Mouse (Mus musculus) right cerebral cortex, postnatal 36 days (tissue): Measurements from ENCODE around the gene Fbn1.
A peak's percentile ranks its signal among the peaks of the same experiment; 100 is the strongest.

Source experiments
- DNase-seq, 2 experiments: peaks; one replicate each; pipeline ENCODE4 v3.0.0; 2022; ENCODE audit warnings: low spot score in 2 of 2, mixed read lengths in 1 of 2

The Fbn1 gene

DNA sequence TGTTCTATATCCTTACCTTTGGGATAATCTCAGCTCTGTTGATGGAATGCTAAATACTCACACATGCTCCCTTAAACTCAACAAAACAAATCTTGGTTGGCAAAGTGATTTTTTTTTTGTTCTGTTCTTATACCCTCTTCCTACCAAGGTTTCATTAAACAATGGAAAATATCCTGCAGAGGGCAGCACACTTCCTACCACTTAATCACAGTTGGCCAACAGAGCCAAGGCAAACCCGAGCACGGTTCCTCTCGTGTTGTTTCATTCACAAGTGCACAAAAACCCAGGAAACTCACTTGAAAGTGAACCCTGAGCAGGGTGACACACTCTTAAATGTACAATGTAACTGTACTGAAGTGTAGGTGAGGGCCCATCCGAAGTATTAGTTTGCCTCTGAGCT, 173.6 kb downstream of the Fbn1 start:
- no peak for DNase-seq

DNA sequence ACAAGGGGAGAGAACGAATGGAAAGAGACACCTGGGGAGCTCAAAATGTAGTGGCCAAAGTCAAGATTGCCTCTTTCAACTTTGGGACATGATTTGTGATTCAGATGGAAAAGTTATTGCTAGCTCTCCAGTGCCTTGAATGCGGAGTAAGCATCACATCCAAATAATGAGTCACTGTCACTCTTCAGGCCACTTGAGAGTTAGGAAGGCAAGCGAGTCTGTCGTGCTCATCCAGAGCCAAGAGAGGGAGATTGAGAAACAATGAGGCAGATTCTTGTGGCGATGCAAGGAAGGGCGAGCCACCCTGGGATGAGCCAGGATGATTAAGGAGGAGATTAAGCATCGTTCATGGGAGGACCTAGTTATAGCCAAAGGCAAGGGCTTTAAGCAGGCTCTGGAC, 176.2 kb downstream of the Fbn1 start:
- DNase-seq, result no peak

DNA sequence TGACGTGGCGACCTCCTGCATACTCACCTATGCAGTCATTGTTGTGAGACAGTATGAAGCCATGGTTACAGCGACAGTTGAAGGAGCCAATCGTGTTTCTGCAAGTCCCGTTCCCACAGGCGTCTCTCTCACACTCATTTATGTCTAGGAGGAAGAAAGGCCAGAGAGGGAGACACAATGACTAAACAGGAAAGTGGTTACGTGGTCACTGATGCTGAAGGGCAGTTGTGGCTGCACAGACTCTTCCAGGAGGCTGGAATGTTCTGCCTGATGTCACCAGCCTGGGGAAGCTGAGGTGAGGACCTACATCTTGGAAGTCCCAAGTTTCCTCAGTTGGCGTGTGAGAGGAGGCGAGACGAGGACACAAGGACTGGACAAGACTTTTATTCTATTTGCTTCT, 177.3 kb downstream of the Fbn1 start:
- no peak for DNase-seq

DNA sequence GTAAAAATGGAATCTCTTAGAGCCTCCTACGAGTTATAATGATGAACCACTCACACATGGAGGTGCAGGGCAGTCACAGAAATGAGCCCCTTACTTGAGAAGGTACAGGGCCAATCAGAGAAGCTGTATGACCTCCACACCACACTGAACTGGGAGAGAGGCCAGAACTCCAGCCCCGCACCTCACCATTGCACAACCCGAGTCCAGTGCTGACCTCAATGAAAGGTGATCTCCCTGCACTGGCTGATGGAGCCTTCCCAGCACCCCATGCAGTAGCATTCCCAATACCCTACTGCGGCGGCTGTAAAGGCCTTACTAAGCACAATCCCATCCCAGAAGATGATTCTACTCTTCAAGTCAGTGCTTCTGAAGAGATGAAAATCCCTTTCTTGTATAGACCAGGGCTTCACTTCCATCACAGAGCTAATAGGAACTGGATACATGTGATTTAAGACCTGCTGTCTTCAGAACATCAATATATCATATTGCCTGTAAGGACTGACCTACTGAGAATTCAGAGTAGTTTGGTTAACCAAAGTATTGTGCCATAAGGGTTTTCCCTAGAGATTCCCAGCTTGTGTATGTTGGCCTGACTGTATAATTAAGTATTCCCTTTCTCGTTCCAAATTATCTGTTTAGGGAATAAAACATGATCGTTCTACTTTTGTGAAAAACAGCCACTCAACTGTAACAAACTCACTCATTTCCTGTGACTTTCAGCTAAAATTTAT, 182.5 kb downstream of the Fbn1 start:
- DNase-seq, result no peak

DNA sequence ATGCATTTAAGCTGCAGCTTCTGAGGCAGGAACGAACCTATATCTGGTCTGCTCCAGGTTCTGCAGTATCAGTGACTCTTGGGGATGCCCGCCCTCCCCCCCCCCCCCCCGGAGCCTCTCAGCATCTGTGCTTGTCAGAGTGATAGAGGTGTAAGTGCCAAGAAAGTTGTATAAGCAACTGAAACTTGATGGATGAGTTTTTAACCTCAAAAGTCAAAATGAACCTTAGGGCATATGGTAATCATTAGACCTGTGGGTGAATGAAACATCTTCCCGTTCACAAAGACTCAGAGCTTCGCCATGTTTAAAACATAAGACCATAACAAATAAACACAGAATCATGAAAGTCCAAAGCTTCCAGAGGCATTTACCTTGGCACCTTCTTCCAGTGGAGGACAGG, 183.3 kb downstream of the Fbn1 start:
- DNase-seq, result no peak

DNA sequence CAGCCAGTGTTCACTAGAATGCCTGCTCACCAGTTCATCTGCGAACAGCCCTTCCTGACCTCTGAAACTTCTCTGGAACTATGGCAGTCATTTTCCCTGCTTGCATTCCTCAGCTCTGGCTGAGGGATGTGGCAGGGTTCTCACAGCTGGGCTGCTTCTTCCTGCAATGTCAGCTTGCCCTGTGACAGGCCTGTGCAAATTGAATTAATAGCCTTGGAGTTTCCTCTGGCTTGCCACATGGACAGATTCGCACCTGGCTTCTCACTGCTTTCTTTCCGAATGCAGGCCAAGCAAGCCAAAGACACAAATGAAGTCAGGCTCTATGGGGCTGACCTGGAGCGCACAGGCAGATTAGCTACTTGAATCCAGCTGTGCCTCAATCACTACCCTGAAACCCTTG, 184.4 kb downstream of the Fbn1 start:
- DNase-seq, result no peak

DNA sequence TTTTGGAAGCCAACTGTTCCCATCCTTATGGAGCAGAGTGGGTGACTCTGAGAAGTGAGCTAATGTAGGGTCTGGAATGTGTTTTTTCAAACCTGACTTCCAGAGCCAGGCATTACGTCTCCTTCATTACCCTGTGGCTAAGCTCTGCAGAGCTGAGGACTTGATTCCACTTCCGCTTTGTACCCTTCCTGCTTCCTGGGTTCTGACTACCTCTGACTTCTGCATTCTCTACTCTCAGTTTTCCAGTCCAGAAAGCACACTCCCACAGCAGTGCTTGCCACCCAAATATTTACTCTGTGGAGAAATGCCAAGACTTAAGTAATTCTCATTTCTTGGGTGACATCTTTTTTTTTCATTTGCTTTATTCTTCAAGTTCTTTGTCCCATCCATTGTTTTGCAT, 185.2 kb downstream of the Fbn1 start:
- DNase-seq, result no peak

DNA sequence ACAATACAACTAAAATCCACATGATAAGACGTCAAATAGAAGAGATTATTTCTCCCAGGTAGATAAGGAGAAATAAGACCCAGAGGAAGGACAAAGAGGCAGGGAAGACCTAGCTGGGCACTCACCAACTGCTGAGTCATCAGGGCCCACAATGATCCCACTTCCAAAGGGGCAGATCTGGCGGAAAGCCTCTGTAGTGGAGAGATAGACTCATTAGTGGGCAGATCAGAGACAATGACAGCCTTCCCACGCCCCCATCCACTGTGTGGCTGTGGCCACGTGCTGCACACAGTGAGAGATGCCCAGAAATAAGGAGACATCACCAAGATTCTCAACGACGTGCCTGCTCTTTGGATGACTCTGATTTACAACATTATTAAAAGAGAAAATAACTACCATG, 186.7 kb downstream of the Fbn1 start:
- DNase-seq, result no peak

DNA sequence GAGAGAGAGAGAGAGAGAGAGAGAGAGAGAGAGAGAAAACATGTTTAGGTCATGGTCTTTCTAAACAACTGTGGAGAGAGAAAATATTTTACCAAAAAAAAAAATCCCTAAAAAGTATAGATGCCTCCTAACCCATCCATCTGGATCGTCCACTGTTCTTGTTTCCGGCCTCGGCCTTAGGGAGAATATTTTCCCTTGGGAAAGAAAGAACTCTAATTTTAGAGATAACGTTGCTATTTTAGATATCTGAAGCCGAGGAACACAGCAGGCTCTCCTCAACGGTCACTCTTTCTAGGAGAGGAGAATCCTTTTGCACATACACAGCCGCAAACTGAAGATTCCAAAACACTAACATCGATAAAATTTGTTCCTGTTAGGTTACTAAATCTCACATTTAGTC, 188.1 kb downstream of the Fbn1 start:
- DNase-seq, result no peak

DNA sequence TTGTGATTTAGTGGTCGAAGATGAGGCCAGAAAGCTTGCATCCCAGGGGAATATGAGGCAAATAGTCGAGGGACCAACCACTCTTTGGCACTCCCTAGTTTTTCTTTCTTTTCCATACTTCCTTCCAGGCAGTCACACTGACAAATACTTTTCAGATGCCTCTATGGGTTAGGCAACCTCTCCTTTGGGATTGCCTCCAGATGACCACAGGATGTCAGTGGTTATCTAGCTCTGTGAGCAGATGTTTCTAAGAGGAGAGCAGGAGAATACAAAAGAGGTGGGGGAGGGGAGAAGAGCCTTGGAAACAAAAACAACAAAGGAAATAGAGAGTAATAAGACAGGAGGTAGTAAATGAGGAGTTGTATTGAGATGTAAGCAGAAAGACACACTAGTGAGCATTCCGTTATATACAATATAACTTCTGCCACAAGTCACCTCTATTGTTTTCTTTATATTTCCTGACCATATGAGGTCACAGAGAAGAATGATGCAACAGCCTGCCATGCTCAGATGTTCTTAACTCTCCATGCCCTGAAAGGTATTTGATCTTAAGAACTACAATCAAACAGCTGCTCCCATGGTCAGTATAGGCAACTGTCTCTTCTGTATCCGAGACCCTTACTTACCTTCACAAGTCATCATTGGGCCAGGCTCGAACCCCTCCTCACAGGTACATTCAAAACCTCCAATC, 189.3 kb downstream of the Fbn1 start:
- no peak for DNase-seq

DNA sequence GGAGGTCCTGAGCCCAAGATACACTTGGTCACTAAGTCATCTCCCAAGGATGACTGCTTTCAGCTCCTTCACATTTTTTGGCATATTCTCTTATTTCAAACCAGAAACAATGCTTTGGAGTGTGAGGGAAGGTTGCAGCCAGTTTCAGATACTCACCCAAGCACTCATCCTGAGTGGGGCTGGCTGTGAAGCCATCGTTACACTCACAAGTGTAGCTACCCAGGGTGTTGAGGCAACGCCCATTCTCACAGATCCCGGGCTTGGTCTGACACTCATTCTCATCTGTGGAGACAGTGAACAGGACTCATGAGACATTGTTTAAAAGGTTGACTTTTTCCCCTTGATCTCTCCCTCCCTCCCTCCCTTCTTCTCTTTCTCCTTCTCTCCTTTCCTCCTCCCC, 192.6 kb downstream of the Fbn1 start:
- DNase-seq, result no peak

DNA sequence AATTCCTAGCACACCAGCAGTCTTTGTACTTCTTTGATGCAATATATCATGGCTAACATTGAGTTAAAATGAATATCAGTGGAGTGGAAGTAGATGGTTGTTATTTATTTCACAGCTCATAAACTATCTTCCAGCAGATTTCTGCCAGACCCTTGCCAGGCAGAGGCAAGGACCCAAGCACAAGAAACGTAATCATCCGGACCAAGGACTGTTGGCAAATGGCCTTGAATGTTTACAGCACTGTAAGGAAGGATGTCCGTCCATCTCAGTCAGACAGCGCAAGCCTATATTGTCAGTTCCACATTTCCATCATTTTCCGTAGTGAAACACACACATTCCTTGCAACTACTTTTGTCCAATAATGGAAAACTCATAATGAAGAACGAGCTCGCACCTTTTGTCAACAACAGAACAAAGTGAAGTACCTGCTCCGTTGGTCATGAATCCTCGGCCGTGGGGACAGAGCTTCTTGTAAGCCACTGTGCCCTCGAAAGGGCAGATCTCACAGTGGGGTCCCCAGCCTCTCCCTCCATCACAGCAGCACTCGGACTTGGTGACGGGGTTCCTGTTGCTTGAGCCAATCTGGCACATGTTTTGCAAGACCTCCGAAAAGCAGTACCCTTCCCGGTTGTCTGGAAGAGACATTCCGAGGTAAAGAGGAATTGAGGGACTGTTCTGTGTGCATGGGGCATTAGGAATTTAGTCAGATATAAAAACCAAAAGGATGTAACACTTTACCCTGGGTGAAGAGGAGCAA, 193.4 kb downstream of the Fbn1 start:
- no peak for DNase-seq

DNA sequence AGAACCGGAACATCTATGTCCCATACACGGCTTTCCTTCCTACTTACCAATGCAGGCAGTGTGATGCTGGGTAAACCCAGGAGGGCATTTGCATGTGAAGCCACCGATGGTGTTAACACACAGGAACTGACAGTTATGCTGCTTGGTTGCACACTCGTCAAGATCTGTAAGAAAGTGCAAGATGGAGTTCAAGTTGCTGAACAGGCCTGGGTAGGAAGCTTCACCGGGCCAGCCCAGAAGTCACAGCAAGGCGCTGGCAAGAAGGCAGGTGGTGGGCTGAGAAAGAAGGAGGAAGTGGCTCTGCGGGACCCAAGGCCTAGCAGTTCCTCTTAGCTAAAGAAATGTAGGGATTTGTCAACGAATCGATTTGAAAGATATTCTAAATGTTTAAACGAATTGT, 198.1 kb downstream of the Fbn1 start:
- no peak for DNase-seq

DNA sequence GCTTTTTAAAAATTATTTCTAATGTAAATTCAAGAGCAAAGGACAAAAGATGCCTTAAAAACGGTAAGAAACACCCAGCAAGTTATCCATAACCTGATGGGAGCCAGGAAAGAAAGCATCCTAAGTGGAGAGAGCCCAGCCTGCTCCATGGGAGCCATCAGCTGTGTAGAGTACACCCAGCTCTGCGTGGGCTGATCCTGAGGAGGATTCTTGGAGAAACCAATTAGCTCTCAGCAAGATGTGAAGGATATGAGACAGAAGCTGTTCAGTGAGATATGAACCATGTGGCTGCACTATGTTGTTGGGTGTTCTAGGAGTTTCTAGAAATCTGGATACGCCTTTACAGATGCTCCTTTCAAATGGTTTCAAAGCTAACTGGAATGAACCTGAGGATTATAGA, 202.1 kb downstream of the Fbn1 start:
- DNase-seq, result peak; percentile 24 to 42

DNA sequence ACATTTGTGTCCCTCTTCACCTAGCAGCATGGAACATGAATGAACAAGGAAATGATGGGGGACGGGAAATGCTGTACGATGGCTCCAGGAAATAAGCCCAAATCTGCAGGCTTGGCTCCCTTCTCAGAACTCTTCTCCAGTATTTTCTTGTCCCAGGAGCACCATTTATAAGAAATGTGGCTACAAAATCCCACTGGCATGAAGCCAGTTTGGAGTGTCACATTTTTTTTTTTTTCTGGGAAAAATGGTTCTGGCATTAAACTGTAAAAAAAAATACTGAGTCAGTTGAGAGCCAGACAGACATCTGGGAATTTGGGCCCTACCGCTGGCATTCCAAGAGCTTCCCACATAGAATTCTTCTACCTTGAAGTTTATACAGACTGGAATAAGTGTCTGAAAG, 203.0 kb downstream of the Fbn1 start:
- DNase-seq, result no peak

DNA sequence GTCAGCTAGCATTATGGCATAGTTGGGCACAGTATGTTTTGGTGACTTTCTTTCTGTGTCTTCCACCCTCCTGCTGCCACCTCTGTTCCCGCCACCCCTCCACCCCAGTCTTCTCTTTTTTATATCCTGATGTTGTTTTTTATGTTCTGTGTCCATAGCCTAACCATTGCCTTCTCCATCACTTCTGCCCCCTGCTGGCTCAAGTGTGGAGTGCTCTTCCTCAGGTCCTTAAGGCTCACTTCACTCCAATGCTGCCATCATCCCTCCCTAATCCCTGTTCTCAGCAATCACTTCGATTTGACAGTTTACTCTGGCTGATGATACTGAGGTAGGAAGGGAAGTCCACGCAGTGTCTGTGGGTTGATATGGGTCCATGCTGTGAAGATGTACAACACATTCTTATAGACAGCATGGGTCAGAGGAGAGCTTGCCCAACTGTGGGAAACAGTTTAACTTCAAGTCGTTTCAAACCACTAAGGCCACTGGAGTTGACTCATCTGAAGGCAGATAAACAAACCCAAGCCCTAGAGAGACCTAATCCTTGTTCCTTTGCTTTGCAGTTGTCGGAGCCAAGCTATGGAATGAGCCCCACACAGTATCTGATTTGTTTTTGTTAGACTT, 203.9 kb downstream of the Fbn1 start:
- DNase-seq, result no peak

DNA sequence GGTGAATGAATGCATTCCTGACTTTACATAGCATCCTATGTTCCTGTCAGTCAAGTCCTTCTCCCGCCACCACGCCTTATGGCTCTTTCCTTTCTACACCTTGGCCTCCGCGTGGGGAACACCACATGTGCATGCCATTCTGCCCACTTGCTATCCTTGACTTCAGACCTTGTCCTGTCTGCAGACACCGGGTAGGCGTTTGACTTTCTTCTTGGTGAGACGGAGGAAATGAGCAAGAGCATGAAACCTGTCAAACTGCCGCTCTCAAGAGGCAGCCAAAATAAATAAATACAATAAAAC, 205.2 kb downstream of the Fbn1 start:
- peak; percentile 34 to 69 for DNase-seq

DNA sequence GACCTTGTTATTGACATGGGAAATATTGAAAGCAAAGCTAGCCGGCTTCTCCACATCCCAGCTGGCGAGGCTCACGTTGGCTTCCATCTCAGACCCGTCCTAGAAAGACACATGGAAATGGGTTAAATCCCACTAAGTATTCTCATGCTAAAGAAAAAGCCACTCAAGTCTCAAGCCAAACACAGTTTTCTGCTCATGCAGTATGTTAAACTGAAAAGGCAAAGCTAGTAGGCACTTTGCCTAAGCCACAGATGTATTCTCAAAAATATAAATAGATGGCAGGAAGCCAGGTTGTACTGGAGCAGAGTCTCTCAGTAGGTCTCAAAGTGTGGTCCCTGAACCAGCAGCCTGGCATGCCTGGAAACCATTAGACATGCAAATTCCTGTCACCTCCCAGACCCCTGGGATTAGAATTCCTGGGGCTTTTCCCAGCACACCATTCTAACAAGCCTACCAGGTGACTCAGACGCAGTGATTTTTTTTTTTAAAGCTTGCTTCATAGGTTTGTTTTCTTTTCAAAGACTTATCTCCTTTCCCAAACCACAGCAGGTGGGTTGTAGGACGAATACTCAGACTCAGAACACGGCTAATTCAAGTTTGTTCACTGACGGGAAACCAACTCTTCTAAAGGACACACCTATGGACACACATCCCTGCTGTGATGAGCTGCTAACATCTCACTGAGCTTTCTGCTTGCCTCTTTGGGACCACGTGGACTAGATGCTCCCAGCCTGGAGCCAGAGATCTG, 205.7 kb downstream of the Fbn1 start:
- DNase-seq, result no peak

DNA sequence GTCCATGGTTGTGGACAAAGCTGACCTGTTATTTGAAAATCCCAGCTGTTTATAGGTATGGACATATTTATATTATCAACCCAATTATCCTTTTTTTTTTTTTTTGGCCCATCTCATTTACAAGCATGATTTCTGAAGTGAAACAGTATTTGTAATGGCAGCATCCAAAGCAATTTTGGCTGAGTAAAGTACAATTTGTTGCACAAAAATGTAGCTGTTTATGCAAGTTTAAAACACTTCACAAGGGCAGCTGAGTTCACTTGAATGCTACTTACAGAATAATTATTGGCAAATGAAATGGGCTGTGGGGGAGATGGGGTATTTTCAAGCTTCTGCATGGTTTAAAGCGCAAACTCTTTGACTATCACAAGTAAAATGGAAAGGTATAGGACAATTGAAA, 209.0 kb downstream of the Fbn1 start:
- no peak for DNase-seq

DNA sequence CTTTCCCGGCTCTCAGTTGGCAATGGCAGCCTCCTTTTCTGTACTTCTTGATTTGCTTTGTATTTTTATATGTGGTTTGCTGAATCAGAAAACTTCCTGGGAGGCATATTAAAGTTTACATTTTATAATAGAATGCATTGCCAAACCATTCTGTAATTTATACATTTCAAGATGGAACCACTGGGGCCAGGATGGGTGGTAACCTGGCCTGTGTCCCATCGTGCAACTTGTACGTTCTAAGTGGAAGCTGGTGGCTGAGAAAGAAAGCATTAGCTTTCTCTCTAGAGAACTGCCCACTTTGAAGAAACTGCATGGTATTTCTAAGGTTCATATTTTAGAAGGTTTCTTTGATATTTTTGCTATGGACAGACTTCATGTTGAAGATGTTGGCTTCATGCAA, 212.3 kb downstream of the Fbn1 start:
- DNase-seq, result no peak

DNA sequence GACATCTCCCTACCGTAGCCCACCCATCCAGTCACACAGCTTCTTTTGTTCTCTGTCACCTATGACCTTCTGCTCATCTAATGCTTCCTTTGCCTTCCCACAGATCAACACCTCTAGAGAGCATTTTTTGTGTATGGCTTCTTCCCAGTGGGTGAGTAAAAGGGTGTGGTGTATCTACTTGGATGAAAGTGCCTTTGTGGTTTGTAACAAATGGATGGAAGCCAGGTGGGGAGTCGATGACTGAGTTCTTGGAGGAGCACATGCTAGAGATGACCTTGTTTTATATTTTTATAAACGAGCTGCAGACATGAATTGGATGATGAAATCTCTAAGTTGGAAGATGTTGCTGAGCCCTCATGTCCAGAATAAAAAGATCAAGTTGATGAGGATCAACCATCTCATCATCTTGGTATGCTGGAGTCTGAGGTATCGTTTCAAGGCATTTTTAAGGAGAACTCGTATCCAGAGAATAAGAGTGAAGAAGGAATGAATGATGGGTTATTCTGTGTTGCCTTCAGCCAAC, 213.8 kb downstream of the Fbn1 start:
- DNase-seq, result no peak

DNA sequence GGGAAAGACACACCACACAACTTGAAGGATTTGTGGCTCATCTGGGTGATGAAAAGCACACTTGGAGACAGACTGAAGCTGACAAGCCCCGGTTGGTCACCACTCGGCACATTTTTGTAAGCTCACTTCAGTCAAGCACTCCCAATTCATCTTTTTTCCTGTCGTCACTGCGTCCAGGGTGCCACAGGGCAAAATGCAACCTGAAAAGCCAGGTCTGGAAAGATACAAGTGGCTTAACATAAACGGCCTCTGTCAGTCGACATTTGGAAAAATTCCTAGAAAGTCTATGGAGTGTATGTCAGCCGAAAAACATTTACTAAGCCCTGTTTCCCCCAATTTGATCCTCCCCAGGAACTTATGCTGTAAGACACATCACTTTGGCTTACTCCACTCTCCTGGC, 215.2 kb downstream of the Fbn1 start:
- no peak for DNase-seq
